16 mouse cellular contexts compared by ENCODE assay signal in the genomic region with DNA sequence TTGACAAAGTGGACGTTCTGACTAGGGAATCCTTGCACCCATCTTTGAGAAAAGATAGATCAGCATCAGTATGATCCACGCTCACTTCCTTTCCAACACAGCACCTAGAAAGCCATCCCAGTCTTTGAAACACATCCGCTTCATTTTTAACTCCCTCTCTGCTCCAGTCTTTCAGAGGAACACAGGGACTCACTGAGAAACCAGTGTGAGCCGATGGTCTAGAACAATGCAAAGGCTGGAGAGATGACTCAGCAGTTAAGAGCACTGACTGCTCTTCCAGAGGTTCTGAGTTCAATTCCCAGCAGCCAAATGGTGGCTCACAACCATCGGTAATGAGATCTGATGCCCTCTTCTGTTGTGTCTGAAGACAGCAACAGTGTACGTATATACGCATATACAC. TPM values are rescaled to one million over a fixed set of nuclear protein-coding genes. Genes with fewer than 3 reads are reported as not detected.
"Had no signal": no experiment of that assay in that cellular context is flagged by ENCODE, and none has a peak within 500 bp of the region (broad histone marks: within the 10 kb centered on the region; RNA-seq: fewer than 3 reads in every experiment).

No protein-coding gene starts in this region.

- DNase-seq: kidney, adult 2 months; kidney, postnatal 25 days; layer of hippocampus, postnatal 36 days; liver, embryonic 13.5 days; liver, postnatal 0 days; lung, postnatal 14 days; right cerebral cortex, postnatal 4 days; spleen, adult 18-20 months; thymus, postnatal 4 days had no signal

- ATAC-seq: intestine, embryonic 16.5 days; liver, postnatal 0 days; midbrain, embryonic 13.5 days had no signal

- H3K36me3 ChIP-seq: limb, embryonic 15.5 days; liver, embryonic 13.5 days; lung, embryonic 15.5 days; midbrain, embryonic 13.5 days; neural tube, embryonic 12.5 days had no signal

- H3K9me3 ChIP-seq: limb, embryonic 15.5 days; liver, embryonic 13.5 days; lung, embryonic 15.5 days; midbrain, embryonic 13.5 days; neural tube, embryonic 12.5 days had no signal

- H3K4me1 ChIP-seq: neural tube, embryonic 12.5 days had no signal

- H3K9ac ChIP-seq: limb, embryonic 15.5 days; liver, embryonic 13.5 days; liver, postnatal 0 days; lung, embryonic 15.5 days; midbrain, embryonic 13.5 days; neural tube, embryonic 12.5 days had no signal

- H3K4me3 ChIP-seq: limb, embryonic 15.5 days; liver, embryonic 13.5 days; lung, embryonic 15.5 days; midbrain, embryonic 13.5 days; neural tube, embryonic 12.5 days had no signal

- H3K27ac ChIP-seq: limb, embryonic 15.5 days; liver, embryonic 13.5 days; lung, embryonic 15.5 days; macrophage; midbrain, embryonic 13.5 days; neural tube, embryonic 12.5 days had no signal

- H3K4me2 ChIP-seq: limb, embryonic 15.5 days; liver, embryonic 13.5 days; lung, embryonic 15.5 days; midbrain, embryonic 13.5 days; neural tube, embryonic 12.5 days had no signal

RNA-seq across cellular contexts. Expression of gene Gsto2, which starts 29.6 kb away (rescaled TPM):
- total RNA-seq: monocyte, adult 5-6 weeks had no signal
